Mouse (Mus musculus) liver, embryonic 13.5 days (tissue): ENCODE results near the gene Angptl6. TPM values are rescaled to one million over a fixed set of nuclear protein-coding genes. Genes with fewer than 3 reads are reported as not detected.
A peak's percentile ranks its signal among the peaks of the same experiment; 100 is the strongest.

Experiments
- ATAC-seq: fragments of 200-750 bp; cut with Nextera tagmentation; 2 replicates; pipeline ENCODE4 v1.8.0; 2017; ENCODE audit warnings: low read depth, mild to moderate bottlenecking, moderate number of reproducible peaks, moderate library complexity
- DNase-seq: peaks from one replicate; pipeline ENCODE4 v3.0.0; 2022
- H3K27ac ChIP-seq: fragments of 300-500 bp; sonication (generic); 2 replicates; pipeline ENCODE4 v1.5.1; 2015; ENCODE audit warnings: moderate library complexity, mild to moderate bottlenecking, inconsistent platforms
- H3K27me3 ChIP-seq: fragments of 300-500 bp; sonication (generic); 2 replicates; pipeline ENCODE4 v1.6.1; 2015; ENCODE audit warnings: mild to moderate bottlenecking, inconsistent platforms
- H3K36me3 ChIP-seq: fragments of 300-500 bp; sonication (generic); 2 replicates; pipeline ENCODE4 v1.6.1; 2015; ENCODE audit warnings: mild to moderate bottlenecking, inconsistent platforms
- H3K4me1 ChIP-seq: fragments of 300-500 bp; sonication (generic); replicated peaks from 2 replicates; pipeline ENCODE4 v1.6.1; 2015; ENCODE audit warnings: inconsistent platforms
- H3K4me2 ChIP-seq: fragments of 300-500 bp; sonication (generic); 2 replicates; pipeline ENCODE4 v1.6.1; 2015; ENCODE audit warnings: inconsistent platforms, mild to moderate bottlenecking, moderate library complexity
- H3K4me3 ChIP-seq: fragments of 300-500 bp; sonication (generic); replicated peaks from 2 replicates; pipeline ENCODE4 v1.5.1; 2015; ENCODE audit warnings: mild to moderate bottlenecking, inconsistent platforms
- H3K9ac ChIP-seq: fragments of 300-500 bp; sonication (generic); 2 replicates; pipeline ENCODE4 v1.6.1; 2015; ENCODE audit warnings: mild to moderate bottlenecking, inconsistent platforms
- H3K9me3 ChIP-seq: fragments of 300-500 bp; sonication (generic); replicated peaks from 2 replicates; pipeline ENCODE4 v1.6.1; 2016; ENCODE audit warnings: inconsistent platforms
- WGBS: fragments of 180-500 bp; shearing (Covaris S2); methylation state at CpG from one replicate; pipeline ENCODE4 v1.1.7; 2015; ENCODE audit not compliant: insufficient replicate concordance; 5-methylcytosine and 5-hydroxymethylcytosine counted together
- polyA plus RNA-seq: library from polyadenylated mRNA; unstranded; fragments of >200 nt; fragmentation: Nextera tagmentation; extraction: Ambion mirVana; gene quantifications from 2 replicates; pipeline ENCODE4 v1.2.1, GENCODE M21; 2015

The Angptl6 gene
- polyA plus RNA-seq, 1 experiment from 2014 or later: 10.1 TPM

- H3K9ac ChIP-seq: peak within 1 kb of the TSS; percentile 65
- no peaks in the 10 kb centered on the region for H3K9me3 ChIP-seq
- peak within 1 kb of the TSS; percentile 72 for H3K4me2 ChIP-seq
- peaks cover 37% of the 10 kb centered on the region for H3K27me3 ChIP-seq
- 3% methylated on average over 53 of the region's 53 CpGs for WGBS
- no peak within 1 kb of the TSS for H3K27ac ChIP-seq
- H3K4me3 ChIP-seq: peak within 1 kb of the TSS; percentile 63
- ATAC-seq: peak; percentile 42
- no peak for DNase-seq
- peaks cover 2% of the 10 kb centered on the region for H3K36me3 ChIP-seq
- H3K4me1 ChIP-seq: peaks cover 12% of the 10 kb centered on the region
Measured at GRCm38 (mm10) chr9:20868448-20869001, 11.0 kb downstream of the Angptl6 start, which contains the start of gene A230050P20Rik. Gene A230050P20Rik, plus strand, starts transcription at chr9:20868642.

DNA sequence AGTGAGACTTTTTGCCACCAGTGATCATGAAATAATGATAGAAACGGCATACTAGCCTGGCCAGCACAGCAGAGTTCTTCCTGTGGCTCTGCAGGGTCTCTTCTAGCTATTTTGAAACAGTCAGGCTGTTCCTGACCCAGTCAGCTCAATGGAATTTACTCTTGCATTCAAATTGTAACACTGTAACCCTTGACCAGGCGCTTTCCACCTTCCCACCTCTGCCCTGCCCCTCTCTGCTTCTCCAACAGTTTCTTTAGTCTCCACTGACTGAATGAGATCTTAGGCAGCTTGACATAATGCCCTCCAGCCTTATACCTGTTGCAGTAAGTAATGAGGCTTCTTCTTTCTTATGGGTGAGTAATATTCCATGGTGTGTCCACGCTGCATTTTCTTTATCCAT, 12.6 kb downstream of the Angptl6 start:
- ATAC-seq (no peak), DNase-seq (no peak)
- WGBS: 33% methylated on average over 3 of the region's 3 CpGs
- Histone ChIP-seq H3K4me2 (no peak overlapping the region), H3K9me3 (no peaks in the 10 kb centered on the region), H3K4me1 (peaks cover 12% of the 10 kb centered on the region), H3K9ac (no peak overlapping the region), H3K27me3 (peaks cover 37% of the 10 kb centered on the region), H3K36me3 (no peaks in the 10 kb centered on the region), H3K27ac (no peak overlapping the region), H3K4me3 (no peak overlapping the region)

DNA sequence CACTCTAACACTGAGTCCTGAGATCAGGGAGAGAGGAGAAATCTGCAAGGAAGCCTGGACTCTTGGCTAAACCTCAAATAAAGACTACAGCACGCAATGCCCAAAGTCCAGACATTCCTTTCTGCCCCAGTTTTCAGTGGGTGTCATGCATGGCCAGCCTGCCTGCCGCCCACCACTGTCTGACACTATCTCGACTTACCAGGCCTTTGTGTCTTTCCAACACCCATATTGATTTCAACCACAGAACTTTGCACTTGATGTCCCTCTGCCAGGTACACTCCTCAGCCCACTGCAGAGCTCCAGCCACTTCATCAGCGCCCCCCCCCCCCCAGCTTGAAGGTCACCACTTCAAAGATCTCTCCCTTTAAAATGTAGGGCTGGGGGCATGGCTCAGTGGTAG, 17.3 kb downstream of the Angptl6 start:
- H3K27ac ChIP-seq: no peak overlapping the region
- no peaks in the 10 kb centered on the region for H3K36me3 ChIP-seq
- DNase-seq (no peak), ATAC-seq (no peak)
- no peak overlapping the region for H3K4me3 ChIP-seq
- H3K4me1 ChIP-seq: no peaks in the 10 kb centered on the region; the same call in 1 of the 2 replicates
- H3K4me2 ChIP-seq: no peak overlapping the region
- 34% methylated on average over 4 of the region's 4 CpGs for WGBS
- no peak overlapping the region for H3K9ac ChIP-seq
- no peaks in the 10 kb centered on the region for H3K9me3 ChIP-seq
- peaks cover 15% of the 10 kb centered on the region for H3K27me3 ChIP-seq

- peaks cover 11% of the 10 kb centered on the region; the same call in 1 of the 2 replicates for H3K27me3 ChIP-seq
- WGBS: 6% methylated on average over 4 of the region's 4 CpGs
- H3K9me3 ChIP-seq: no peaks in the 10 kb centered on the region
- H3K4me1 ChIP-seq: no peaks in the 10 kb centered on the region; the same call in 1 of the 2 replicates
- H3K4me3 ChIP-seq: no peak overlapping the region
- H3K4me2 ChIP-seq: no peak overlapping the region
- ATAC-seq: no peak
- no peaks in the 10 kb centered on the region for H3K36me3 ChIP-seq
- H3K9ac ChIP-seq: no peak overlapping the region
- no peak for DNase-seq
- H3K27ac ChIP-seq: no peak overlapping the region
Measured at GRCm38 (mm10) chr9:20861821-20862220, 17.7 kb downstream of the Angptl6 start.

- no peaks in the 10 kb centered on the region for H3K9me3 ChIP-seq
- ATAC-seq (no peak), DNase-seq (no peak)
- 0 out of 2 replicates have a peak, but pooled peaks cover 3% of the 10 kb centered on the region for H3K27me3 ChIP-seq
- no peak overlapping the region for H3K4me3 ChIP-seq
- H3K27ac ChIP-seq: no peak overlapping the region
- no peak overlapping the region for H3K4me2 ChIP-seq
- no peak overlapping the region for H3K9ac ChIP-seq
- no peaks in the 10 kb centered on the region; the same call in 1 of the 2 replicates for H3K4me1 ChIP-seq
- 45% methylated on average over 6 of the region's 6 CpGs for WGBS
- no peaks in the 10 kb centered on the region for H3K36me3 ChIP-seq
Measured at GRCm38 (mm10) chr9:20859926-20860325, 19.6 kb downstream of the Angptl6 start.

DNA sequence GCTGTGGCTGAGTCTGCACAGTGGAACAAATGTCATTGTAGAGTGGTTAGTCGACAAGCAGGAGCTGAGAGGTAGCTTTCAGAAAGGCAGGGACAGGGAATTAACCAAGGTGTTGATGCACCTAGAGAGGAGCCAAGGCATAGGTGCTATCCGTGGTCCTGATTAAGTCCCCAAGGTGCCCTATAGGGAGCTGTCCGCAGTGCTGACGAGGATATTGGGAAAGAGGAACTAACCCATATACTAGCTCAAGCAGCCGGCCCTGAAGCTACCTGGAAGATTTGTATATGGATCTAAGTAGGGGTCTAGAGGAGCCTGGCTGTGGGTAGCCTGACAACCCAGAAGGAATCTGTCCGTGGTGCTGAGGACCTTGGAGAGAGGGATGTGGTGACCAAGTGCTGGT, 22.4 kb downstream of the Angptl6 start:
- no peaks in the 10 kb centered on the region for H3K36me3 ChIP-seq
- DNase-seq (peak; percentile 55), ATAC-seq (no peak)
- no peak overlapping the region for H3K9ac ChIP-seq
- H3K27ac ChIP-seq: no peak overlapping the region
- H3K4me1 ChIP-seq: no peaks in the 10 kb centered on the region; the same call in 1 of the 2 replicates
- H3K9me3 ChIP-seq: no peaks in the 10 kb centered on the region
- H3K4me2 ChIP-seq: no peak overlapping the region
- no peak overlapping the region for H3K4me3 ChIP-seq
- H3K27me3 ChIP-seq: 0 out of 2 replicates have a peak, but pooled peaks cover 3% of the 10 kb centered on the region
- WGBS: 3% methylated on average over 6 of the region's 6 CpGs

GRCm38 (mm10) chr9:20850179-20850578, 29.3 kb downstream of the Angptl6 start:
- ATAC-seq: no peak
- Histone ChIP-seq H3K4me1 (no peaks in the 10 kb centered on the region), H3K4me3 (no peak overlapping the region), H3K36me3 (no peaks in the 10 kb centered on the region), H3K27ac (no peak overlapping the region), H3K27me3 (no peaks in the 10 kb centered on the region), H3K9ac (no peak overlapping the region), H3K4me2 (no peak overlapping the region), H3K9me3 (no peaks in the 10 kb centered on the region)
- no peak for DNase-seq
- WGBS: 63% methylated on average over 2 of the region's 2 CpGs

DNA sequence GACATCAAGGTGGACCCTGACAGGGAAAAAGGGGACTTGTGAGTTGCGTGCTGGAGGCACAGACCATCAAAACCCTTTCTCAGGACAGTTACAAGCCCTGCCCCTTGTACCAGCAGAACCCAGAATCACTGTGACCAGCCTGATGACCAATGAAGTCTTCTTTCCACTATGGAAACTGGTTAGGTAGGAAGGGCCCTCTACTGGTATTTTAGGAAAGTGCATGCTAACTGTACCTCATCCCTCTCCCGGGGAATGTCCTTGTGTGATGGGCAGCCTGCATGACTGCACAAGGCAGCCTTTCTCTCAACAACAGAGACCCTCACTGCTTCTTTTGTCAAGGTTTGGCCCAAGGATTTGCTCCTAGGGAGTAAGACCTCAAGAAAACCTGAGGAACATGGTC, 36.9 kb downstream of the Angptl6 start:
- ATAC-seq: no peak
- Histone ChIP-seq H3K9ac (no peak overlapping the region), H3K9me3 (no peaks in the 10 kb centered on the region), H3K4me1 (no peaks in the 10 kb centered on the region), H3K4me3 (no peak overlapping the region), H3K27me3 (no peaks in the 10 kb centered on the region), H3K4me2 (no peak overlapping the region), H3K27ac (no peak overlapping the region), H3K36me3 (no peaks in the 10 kb centered on the region)
- no peak for DNase-seq
- WGBS: 23% methylated on average over 2 of the region's 2 CpGs

DNA sequence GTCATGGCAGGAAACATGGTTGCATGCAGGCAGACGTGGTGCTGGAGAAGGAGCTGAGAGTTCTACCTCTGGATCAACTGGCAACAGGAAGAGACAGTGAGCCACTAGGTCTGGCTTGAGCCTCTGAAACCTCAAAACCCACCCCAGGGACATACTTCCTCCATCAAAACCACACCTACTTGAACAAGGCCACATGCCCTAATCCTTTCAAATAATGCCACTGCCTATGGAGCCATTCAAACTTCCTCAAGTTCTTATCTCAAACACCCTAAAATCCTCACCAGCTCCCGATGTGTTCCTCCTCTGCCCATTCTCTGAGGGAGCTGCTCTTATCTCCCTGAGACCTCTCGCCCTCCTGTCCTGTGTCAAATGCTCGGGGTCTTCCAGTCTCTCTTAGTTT, 37.3 kb downstream of the Angptl6 start:
- Histone ChIP-seq H3K27ac (no peak overlapping the region), H3K4me1 (no peaks in the 10 kb centered on the region), H3K9me3 (no peaks in the 10 kb centered on the region), H3K27me3 (no peaks in the 10 kb centered on the region), H3K36me3 (no peaks in the 10 kb centered on the region), H3K4me2 (no peak overlapping the region), H3K9ac (no peak overlapping the region), H3K4me3 (no peak overlapping the region)
- no peak for DNase-seq
- 12% methylated on average over 4 of the region's 4 CpGs for WGBS
- no peak for ATAC-seq

DNA sequence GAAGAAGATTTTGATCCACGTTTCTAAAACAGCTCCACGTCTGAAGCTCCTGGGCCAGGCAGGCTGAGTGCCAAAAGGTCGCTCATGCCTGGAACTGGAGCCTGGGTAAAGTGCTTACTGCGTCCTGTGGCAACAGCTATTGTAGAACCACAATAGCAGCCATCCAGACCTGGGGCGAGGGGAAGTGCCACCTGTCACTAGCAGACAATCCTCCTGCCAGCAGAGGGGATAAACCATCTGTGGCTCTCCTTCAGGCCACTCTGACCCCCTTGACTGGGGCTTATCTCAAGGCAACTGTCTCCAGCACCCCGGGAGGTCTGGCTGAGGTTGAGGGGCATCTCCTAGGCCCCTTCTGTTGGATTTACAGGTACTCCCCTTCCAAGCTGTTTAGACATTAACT, 40.6 kb downstream of the Angptl6 start:
- no peak overlapping the region for H3K9ac ChIP-seq
- H3K4me1 ChIP-seq: no peaks in the 10 kb centered on the region
- no peak overlapping the region for H3K4me2 ChIP-seq
- DNase-seq (no peak), ATAC-seq (no peak)
- no peaks in the 10 kb centered on the region for H3K9me3 ChIP-seq
- no peak overlapping the region for H3K27ac ChIP-seq
- no peak overlapping the region for H3K4me3 ChIP-seq
- H3K36me3 ChIP-seq: no peaks in the 10 kb centered on the region
- H3K27me3 ChIP-seq: no peaks in the 10 kb centered on the region; the same call in 1 of the 2 replicates
- 33% methylated on average over 6 of the region's 6 CpGs for WGBS

- ATAC-seq: no peak
- Histone ChIP-seq H3K4me2 (no peak overlapping the region), H3K36me3 (no peaks in the 10 kb centered on the region), H3K9ac (no peak overlapping the region), H3K9me3 (no peaks in the 10 kb centered on the region), H3K4me3 (no peak overlapping the region), H3K27ac (no peak overlapping the region), H3K27me3 (peaks cover 3% of the 10 kb centered on the region; the same call in 1 of the 2 replicates), H3K4me1 (no peaks in the 10 kb centered on the region)
- no peak for DNase-seq
- 66% methylated on average over 9 of the region's 9 CpGs for WGBS
Measured at GRCm38 (mm10) chr9:20837184-20837947, 42.2 kb downstream of the Angptl6 start.
